Mouse (Mus musculus) C2C12 (cell line): ENCODE results near the gene Erbb4. TPM values are rescaled to one million over a fixed set of nuclear protein-coding genes. Genes with fewer than 3 reads are reported as not detected.

Source experiments
- H3K27me3 ChIP-seq: one replicate; pipeline ENCODE4 v1.6.1; 2011; ENCODE audit not compliant: control insufficient read depth, insufficient read depth, insufficient read length
- H3K36me3 ChIP-seq: one replicate; pipeline ENCODE4 v1.6.1; 2011; ENCODE audit not compliant: control insufficient read depth, insufficient read depth
- H3K4me3 ChIP-seq: one replicate; pipeline ENCODE4 v1.5.1; 2011; ENCODE audit warnings: mild to moderate bottlenecking, control low read depth; ENCODE audit not compliant: poor library complexity, insufficient read depth, severe bottlenecking
- H3K79me2 ChIP-seq: one replicate; pipeline ENCODE4 v1.6.1; 2011; ENCODE audit not compliant: control insufficient read depth, insufficient read depth
- H3K79me3 ChIP-seq: one replicate; pipeline ENCODE4 v1.6.1; 2011; ENCODE audit warnings: low read depth, control low read depth
- H3ac ChIP-seq: one replicate; pipeline ENCODE3; 2011; ENCODE audit warnings: low read depth; ENCODE audit not compliant: control insufficient read depth, insufficient read length
- CEBPB ChIP-seq: IDR thresholded peaks from one replicate; pipeline ENCODE4 v1.6.1; 2011; ENCODE audit warnings: low read depth, mild to moderate bottlenecking, control low read depth, moderate library complexity
- CTCF ChIP-seq: IDR thresholded peaks from one replicate; pipeline ENCODE4 v1.5.1; 2011; ENCODE audit not compliant: control insufficient read depth, insufficient read depth, insufficient read length
- FOSL1 ChIP-seq: IDR thresholded peaks from one replicate; pipeline ENCODE4 v1.8.0; 2011; ENCODE audit warnings: mild to moderate bottlenecking, low read length; ENCODE audit not compliant: poor library complexity, insufficient read depth, severe bottlenecking
- MAX ChIP-seq: IDR thresholded peaks from one replicate; pipeline ENCODE4 v1.6.1; 2011; ENCODE audit warnings: mild to moderate bottlenecking, control low read depth
- MYOD1 ChIP-seq: IDR thresholded peaks from one replicate; pipeline ENCODE4 v1.6.1; 2011; ENCODE audit warnings: low read depth; ENCODE audit not compliant: control insufficient read depth, insufficient read length
- MYOG ChIP-seq: IDR thresholded peaks from one replicate; pipeline ENCODE4 v1.6.1; 2011; ENCODE audit not compliant: control insufficient read depth, insufficient read length; ENCODE audit errors: extremely low read depth
- USF1 ChIP-seq: IDR thresholded peaks from one replicate; pipeline ENCODE4 v1.6.1; 2011; ENCODE audit warnings: low read depth, mild to moderate bottlenecking, control low read depth, moderate library complexity
- polyA plus RNA-seq: library from polyadenylated mRNA; unstranded; fragments of >200 nt; fragmentation: generic; extraction: Trizol; gene quantifications from one replicate; pipeline ENCODE4 v1.2.1, GENCODE M21; 2012; ENCODE audit warnings: missing spikeins

The Erbb4 gene
- polyA plus RNA-seq, 1 experiment, result not detected

DNA sequence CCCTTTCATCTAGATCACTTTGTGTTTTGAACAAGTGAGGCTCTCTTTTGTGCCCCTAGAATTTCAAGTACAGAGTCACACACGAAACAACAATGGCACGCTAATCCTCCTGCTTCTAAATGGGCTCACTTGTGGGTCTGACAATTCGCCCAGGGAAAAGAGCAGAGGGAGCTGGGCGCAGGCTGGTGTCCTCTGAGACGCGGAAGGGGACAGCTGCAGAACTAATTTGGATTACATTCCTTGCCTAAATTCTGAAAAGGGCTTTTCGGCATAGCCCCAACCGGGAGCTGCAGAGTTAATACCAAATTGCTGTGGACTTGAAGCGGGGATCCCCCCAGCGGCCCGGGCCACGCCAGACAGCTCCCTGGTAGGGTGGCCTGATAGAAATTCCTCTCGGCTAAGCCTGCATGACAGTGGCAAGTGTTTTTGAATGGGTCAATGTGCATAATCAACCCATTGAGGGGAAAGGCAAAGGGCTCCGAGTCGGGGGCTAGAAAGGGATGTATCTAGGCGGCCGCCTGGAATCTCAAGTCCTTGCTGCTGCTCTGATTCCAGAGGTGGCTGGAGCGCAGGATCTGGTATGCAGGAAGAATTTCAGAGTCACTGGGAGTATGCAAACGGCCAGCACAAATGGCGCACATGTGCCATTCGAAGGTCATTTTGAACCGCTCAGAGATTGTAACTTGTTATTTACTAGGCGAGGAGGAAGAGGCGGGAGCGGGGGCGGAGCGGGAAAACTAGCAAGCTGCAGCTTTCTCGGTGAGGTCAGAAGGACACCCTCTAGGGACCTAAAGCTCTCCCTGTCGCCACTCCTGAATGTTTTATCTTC is 2.2 kb downstream of the Erbb4 start:
- Histone ChIP-seq H3K4me3 (no peak overlapping the region), H3K27me3 (peaks cover 22% of the 10 kb centered on the region), H3K36me3 (no peaks in the 10 kb centered on the region), H3ac (no peak overlapping the region), H3K79me2 (no peaks in the 10 kb centered on the region), H3K79me3 (no peaks in the 10 kb centered on the region)
- TF ChIP-seq CTCF, result no peak
- no peak for TF ChIP-seq USF1
- no peak for TF ChIP-seq MYOG
- no peak for TF ChIP-seq MAX
- TF ChIP-seq CEBPB, result no peak
- TF ChIP-seq MYOD1, result no peak
- no peak for TF ChIP-seq FOSL1

- TF ChIP-seq CTCF (no peak), MAX (no peak), CEBPB (no peak)
- H3ac ChIP-seq, result no peak overlapping the region
- H3K79me3 ChIP-seq, result no peaks in the 10 kb centered on the region
- H3K79me2 ChIP-seq, result no peaks in the 10 kb centered on the region
- no peak overlapping the region for H3K4me3 ChIP-seq
- no peaks in the 10 kb centered on the region for H3K36me3 ChIP-seq
- peaks cover 22% of the 10 kb centered on the region for H3K27me3 ChIP-seq
Measured at GRCm38 (mm10) chr1:69105096-69105492, 2.8 kb downstream of the Erbb4 start.

DNA sequence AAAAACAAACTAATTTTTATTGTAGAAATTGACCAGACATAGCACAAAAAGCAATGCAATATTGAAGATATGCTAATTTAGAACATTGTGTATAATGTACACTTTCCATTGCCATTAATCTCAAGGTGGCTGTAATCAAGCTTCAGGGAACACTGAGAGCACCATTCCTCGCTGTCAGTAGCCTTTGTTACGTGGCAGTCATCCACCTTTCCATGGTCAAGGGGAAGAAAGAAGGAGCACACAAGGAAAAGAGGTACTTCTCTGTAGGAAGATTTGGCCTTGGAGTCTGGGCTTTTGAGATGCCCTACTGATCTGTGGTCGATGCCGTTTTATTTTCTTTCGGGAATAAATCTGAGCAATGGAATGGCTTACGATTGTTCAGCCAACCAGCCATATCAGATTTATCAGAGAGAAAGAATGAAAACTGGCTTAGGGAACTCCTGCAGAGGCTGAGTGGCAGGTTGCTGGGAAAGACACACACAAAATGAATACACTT is 4.6 kb downstream of the Erbb4 start:
- Histone ChIP-seq H3K79me3 (no peaks in the 10 kb centered on the region), H3K27me3 (peaks cover 22% of the 10 kb centered on the region), H3K4me3 (no peak overlapping the region), H3ac (no peak overlapping the region), H3K79me2 (no peaks in the 10 kb centered on the region), H3K36me3 (no peaks in the 10 kb centered on the region)
- TF ChIP-seq MYOD1, result no peak
- TF ChIP-seq MYOG, result no peak
- TF ChIP-seq CEBPB, result no peak
- TF ChIP-seq FOSL1, result no peak
- no peak for TF ChIP-seq MAX
- no peak for TF ChIP-seq USF1
- no peak for TF ChIP-seq CTCF

DNA sequence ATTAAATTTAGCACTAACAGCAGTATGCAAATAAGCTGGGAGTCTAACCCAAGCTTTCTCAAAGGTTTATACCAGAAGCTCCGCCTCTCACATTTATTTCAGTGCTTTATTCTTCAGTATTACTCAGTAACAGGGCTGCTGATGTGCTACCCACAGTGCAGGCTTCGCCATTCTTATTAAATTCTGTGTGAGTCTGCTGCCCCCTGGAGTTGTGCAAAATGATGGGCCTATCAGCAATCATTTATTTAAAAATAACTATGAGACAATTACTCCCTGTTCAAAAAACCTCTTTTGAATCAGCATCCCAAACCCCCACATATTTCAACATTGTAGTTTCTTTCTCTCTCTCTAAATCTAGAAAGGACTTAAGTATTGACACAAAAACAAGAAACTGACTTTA is 6.2 kb downstream of the Erbb4 start:
- H3K79me2 ChIP-seq, result no peaks in the 10 kb centered on the region
- H3K36me3 ChIP-seq, result no peaks in the 10 kb centered on the region
- no peak overlapping the region for H3K4me3 ChIP-seq
- H3K79me3 ChIP-seq, result no peaks in the 10 kb centered on the region
- peaks cover 9% of the 10 kb centered on the region for H3K27me3 ChIP-seq
- H3ac ChIP-seq, result no peak overlapping the region
- TF ChIP-seq CEBPB, result no peak

- Histone ChIP-seq H3K79me2 (no peaks in the 10 kb centered on the region), H3K36me3 (no peaks in the 10 kb centered on the region), H3K79me3 (no peaks in the 10 kb centered on the region), H3K27me3 (no peaks in the 10 kb centered on the region), H3K4me3 (no peak overlapping the region), H3ac (no peak overlapping the region)
- TF ChIP-seq CEBPB, result no peak
- no peak for TF ChIP-seq MAX
- TF ChIP-seq USF1, result no peak
- no peak for TF ChIP-seq FOSL1
- TF ChIP-seq MYOD1, result no peak
- no peak for TF ChIP-seq MYOG
- TF ChIP-seq CTCF, result no peak
Measured at GRCm38 (mm10) chr1:69093052-69093451, 14.8 kb downstream of the Erbb4 start.

DNA sequence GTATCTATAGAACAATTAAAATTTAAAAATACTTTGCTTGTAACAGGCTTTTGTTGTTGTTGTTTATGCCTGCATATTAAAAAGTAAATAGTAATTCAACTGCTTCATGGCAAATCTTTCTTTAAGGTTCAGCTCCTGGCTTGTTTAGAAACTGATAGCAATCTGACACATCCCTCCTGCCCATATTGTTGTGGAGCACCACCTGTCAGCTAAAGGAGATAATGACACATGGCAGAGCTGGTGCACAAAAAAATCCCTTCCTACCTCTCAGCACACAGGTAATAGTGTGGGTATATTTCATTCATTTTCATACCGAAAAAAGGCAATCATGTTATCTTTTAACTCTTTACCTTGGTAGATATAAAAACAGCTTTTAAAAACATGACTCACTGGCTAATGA is 18.5 kb downstream of the Erbb4 start:
- Histone ChIP-seq H3K27me3 (no peaks in the 10 kb centered on the region), H3K79me2 (no peaks in the 10 kb centered on the region), H3K36me3 (no peaks in the 10 kb centered on the region), H3ac (no peak overlapping the region), H3K4me3 (no peak overlapping the region), H3K79me3 (no peaks in the 10 kb centered on the region)
- TF ChIP-seq CEBPB, result no peak
- no peak for TF ChIP-seq FOSL1
- no peak for TF ChIP-seq MAX
- no peak for TF ChIP-seq MYOD1
- TF ChIP-seq USF1, result no peak
- no peak for TF ChIP-seq MYOG
- TF ChIP-seq CTCF, result no peak
